Mouse (Mus musculus): ENCODE data around the gene Gm49396.
A peak's percentile ranks its signal among the peaks of the same experiment; 100 is the strongest.

Gm49396 gene

GRCm38 (mm10) chr7:30553021-30553589, 10.0 kb upstream of the Gm49396 start:
- DNase-seq: peak; percentile 71 to 72

- DNase-seq: no peak
Measured at GRCm38 (mm10) chr7:30553810-30554584, 9.1 kb upstream of the Gm49396 start.

GRCm38 (mm10) chr7:30556894-30557536, 6.1 kb upstream of the Gm49396 start:
- DNase-seq: peak in 1 of 2 experiments; percentile 52

- DNase-seq: peak in 1 of 2 experiments; percentile 15
Measured at GRCm38 (mm10) chr7:30557901-30558514, 5.1 kb upstream of the Gm49396 start.

GRCm38 (mm10) chr7:30558656-30559442, 4.3 kb upstream of the Gm49396 start:
- DNase-seq: peak in 1 of 2 experiments; percentile 30

GRCm38 (mm10) chr7:30559443-30559954, 3.6 kb upstream of the Gm49396 start, which contains the start of gene Lin37:
Gene Lin37, minus strand, starts transcription at chr7:30559838.
- peak; percentile 99 for DNase-seq

GRCm38 (mm10) chr7:30560296-30560695, 2.8 kb upstream of the Gm49396 start:
- DNase-seq: no peak

- peak in 1 of 2 experiments; percentile 45 for DNase-seq
Measured at GRCm38 (mm10) chr7:30562526-30563116, 523 bp upstream of the Gm49396 start.

- DNase-seq: no peak
Measured at GRCm38 (mm10) chr7:30563906-30564280, 749 bp downstream of the Gm49396 start.

GRCm38 (mm10) chr7:30564970-30565571, 1.9 kb downstream of the Gm49396 start, which contains the start of gene Igflr1:
Gene Igflr1, plus strand, starts transcription at chr7:30565427.
- no peak for DNase-seq

- DNase-seq: peak in 1 of 2 experiments; percentile 8
Measured at GRCm38 (mm10) chr7:30566033-30566432, 2.9 kb downstream of the Gm49396 start.

- DNase-seq: no peak
Measured at GRCm38 (mm10) chr7:30567555-30567954, 4.4 kb downstream of the Gm49396 start.

- DNase-seq: no peak
Measured at GRCm38 (mm10) chr7:30572389-30572788, 9.2 kb downstream of the Gm49396 start.

- DNase-seq: peak; percentile 86 to 87
Measured at GRCm38 (mm10) chr7:30572969-30573368, 9.8 kb downstream of the Gm49396 start.

GRCm38 (mm10) chr7:30579950-30580349, 16.8 kb downstream of the Gm49396 start:
- no peak for DNase-seq

GRCm38 (mm10) chr7:30581547-30581946, 18.4 kb downstream of the Gm49396 start:
- DNase-seq: no peak

- no peak for DNase-seq
Measured at GRCm38 (mm10) chr7:30584339-30584738, 21.2 kb downstream of the Gm49396 start.

GRCm38 (mm10) chr7:30585170-30585569, 22.0 kb downstream of the Gm49396 start:
- no peak for DNase-seq

- DNase-seq: peak; percentile 39 to 42
Measured at GRCm38 (mm10) chr7:30586455-30587020, 23.4 kb downstream of the Gm49396 start.

- peak in 1 of 2 experiments; percentile 75 for DNase-seq
Measured at GRCm38 (mm10) chr7:30587842-30588667, 24.9 kb downstream of the Gm49396 start.

All from cerebellum, postnatal 10 days (tissue).